Mouse (Mus musculus) neural tube, embryonic 14.5 days (tissue): ENCODE measurements at regions not wholly inside any gene's neighbourhood (a gene's known extent, or its start where the extent isn't known, plus 50 kb on each side); places are given as distances from the start of the nearest gene placed in this dataset.
A peak's percentile ranks its signal among the peaks of the same experiment; 100 is the strongest.

Source experiments
- ATAC-seq: fragments of 200-750 bp; cut with Nextera tagmentation; 2 replicates; pipeline ENCODE4 v1.8.0; 2017; ENCODE audit warnings: low read depth, mild to moderate bottlenecking, moderate TSS enrichment, moderate library complexity
- H3K27ac ChIP-seq: fragments of 300-500 bp; sonication (generic); 2 replicates; pipeline ENCODE4 v1.5.1; 2014; ENCODE audit warnings: low read depth, mild to moderate bottlenecking, control low read depth, low read length, moderate library complexity, mixed read lengths
- H3K27me3 ChIP-seq: fragments of 300-500 bp; sonication (generic); 2 replicates; pipeline ENCODE4 v1.6.1; 2014; ENCODE audit warnings: low read length; ENCODE audit not compliant: control insufficient read depth, insufficient read depth
- H3K36me3 ChIP-seq: fragments of 300-500 bp; sonication (generic); 2 replicates; pipeline ENCODE4 v1.6.1; 2014; ENCODE audit warnings: low read length, mixed read lengths; ENCODE audit not compliant: control insufficient read depth, insufficient read depth
- H3K4me1 ChIP-seq: fragments of 300-500 bp; sonication (generic); 2 replicates; pipeline ENCODE4 v1.6.1; 2014; ENCODE audit warnings: low read length; ENCODE audit not compliant: control insufficient read depth, insufficient read depth
- H3K4me2 ChIP-seq: fragments of 300-500 bp; sonication (generic); 2 replicates; pipeline ENCODE4 v1.6.1; 2014; ENCODE audit warnings: mild to moderate bottlenecking, low read depth, low read length, control low read depth
- H3K4me3 ChIP-seq: fragments of 300-500 bp; sonication (generic); 2 replicates; pipeline ENCODE4 v1.5.1; 2014; ENCODE audit warnings: low read depth, low read length, control low read depth, mixed read lengths
- H3K9ac ChIP-seq: fragments of 300-500 bp; sonication (generic); replicated peaks from 2 replicates; pipeline ENCODE4 v1.6.1; 2014; ENCODE audit warnings: low read depth, mild to moderate bottlenecking, control low read depth, low read length, mixed read lengths
- H3K9me3 ChIP-seq: fragments of 300-500 bp; sonication (generic); 2 replicates; pipeline ENCODE4 v1.6.1; 2016; ENCODE audit warnings: low read length; ENCODE audit not compliant: control insufficient read depth
- WGBS: fragments of 180-500 bp; shearing (Covaris S2); extraction: QIAGEN DNeasy Blood & Tissue Kit; methylation state at CpG from one replicate; pipeline ENCODE4 v1.1.7; 2014; 5-methylcytosine and 5-hydroxymethylcytosine counted together

GRCm38 (mm10) chr11:114468394-114468793 is 199.9 kb upstream of the Rpl38 start:
- peak; percentile 47; the same call in 1 of the 2 replicates for ATAC-seq

GRCm38 (mm10) chr11:114467803-114468202 is 200.5 kb upstream of the Rpl38 start:
- peak; percentile 74 for ATAC-seq
- Histone ChIP-seq H3K27me3 (no peaks in the 10 kb centered on the region), H3K9me3 (no peaks in the 10 kb centered on the region), H3K27ac (peak overlapping the region; percentile 72), H3K9ac (no peak overlapping the region), H3K4me2 (no peak overlapping the region), H3K4me3 (no peak overlapping the region), H3K36me3 (no peaks in the 10 kb centered on the region), H3K4me1 (peaks cover 43% of the 10 kb centered on the region)
- WGBS: 5% methylated on average over 8 of the region's 8 CpGs

More at GRCm38 (mm10) chr11:114468394-114468793, 199.9 kb upstream of the Rpl38 start:
- Histone ChIP-seq H3K36me3 (no peaks in the 10 kb centered on the region), H3K4me2 (no peak overlapping the region), H3K9ac (no peak overlapping the region), H3K27me3 (no peaks in the 10 kb centered on the region), H3K9me3 (no peaks in the 10 kb centered on the region), H3K27ac (peak overlapping the region; percentile 72), H3K4me1 (peaks cover 45% of the 10 kb centered on the region), H3K4me3 (no peak overlapping the region)
- WGBS: 2% methylated on average over 8 of the region's 8 CpGs

- H3K4me2 ChIP-seq: no peak overlapping the region
These were observed 202.8 kb upstream of the Rpl38 start for GRCm38 (mm10) chr11:114465486-114465885.

DNA sequence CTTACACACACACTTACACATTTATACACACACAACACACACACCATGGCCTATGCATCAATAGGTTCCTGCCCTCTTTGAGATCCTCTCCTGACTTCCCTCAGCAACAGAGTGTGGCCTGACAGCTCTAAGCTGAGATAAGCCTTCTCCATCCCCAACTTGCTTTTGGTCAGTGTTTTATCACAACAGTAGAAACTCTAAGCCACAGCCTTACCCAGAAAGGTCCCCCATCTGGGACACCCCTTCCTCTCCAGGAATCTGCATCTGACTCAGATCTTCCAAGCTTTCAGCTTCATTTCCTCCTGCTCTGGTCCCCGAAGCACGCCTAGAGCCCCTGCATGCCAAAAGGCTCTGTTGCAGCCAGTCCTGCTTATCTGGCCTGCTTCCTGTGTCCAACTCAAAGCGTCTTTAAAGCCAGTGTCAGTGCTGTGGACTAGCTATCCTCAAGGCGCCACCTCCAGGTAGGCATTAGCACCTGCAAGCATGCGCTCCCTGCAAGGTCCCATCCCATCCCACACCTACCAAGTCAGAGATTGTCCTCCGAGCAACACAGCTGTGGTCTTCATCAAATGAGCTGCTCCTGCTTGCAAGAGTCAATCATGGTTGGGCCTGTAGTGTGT is 205.5 kb upstream of the Rpl38 start:
- no peaks in the 10 kb centered on the region for H3K36me3 ChIP-seq
- H3K27ac ChIP-seq: no peak overlapping the region
- no peaks in the 10 kb centered on the region for H3K9me3 ChIP-seq
- H3K4me3 ChIP-seq: no peak overlapping the region
- ATAC-seq: no peak
- H3K27me3 ChIP-seq: no peaks in the 10 kb centered on the region
- no peak overlapping the region for H3K4me2 ChIP-seq
- no peak overlapping the region for H3K9ac ChIP-seq
- WGBS: 34% methylated on average over 6 of the region's 6 CpGs
- peaks cover 28% of the 10 kb centered on the region for H3K4me1 ChIP-seq

More at GRCm38 (mm10) chr11:114465486-114465885, 202.8 kb upstream of the Rpl38 start:
- no peak overlapping the region for H3K4me3 ChIP-seq
- H3K9me3 ChIP-seq: no peaks in the 10 kb centered on the region
- H3K9ac ChIP-seq: no peak overlapping the region
- no peak for ATAC-seq
- no peaks in the 10 kb centered on the region for H3K27me3 ChIP-seq
- no peaks in the 10 kb centered on the region for H3K36me3 ChIP-seq
- peaks cover 39% of the 10 kb centered on the region for H3K4me1 ChIP-seq
- WGBS: 27% methylated on average over 5 of the region's 5 CpGs
- peak overlapping the region; percentile 68 for H3K27ac ChIP-seq

- Histone ChIP-seq H3K27ac (no peak overlapping the region), H3K9ac (no peak overlapping the region), H3K36me3 (no peaks in the 10 kb centered on the region), H3K4me1 (no peaks in the 10 kb centered on the region), H3K4me2 (no peak overlapping the region), H3K4me3 (no peak overlapping the region), H3K27me3 (no peaks in the 10 kb centered on the region), H3K9me3 (no peaks in the 10 kb centered on the region)
- 53% methylated on average over 12 of the region's 12 CpGs for WGBS
- ATAC-seq: no peak
These were observed 213.4 kb upstream of the Rpl38 start for GRCm38 (mm10) chr11:114454876-114455330.

DNA sequence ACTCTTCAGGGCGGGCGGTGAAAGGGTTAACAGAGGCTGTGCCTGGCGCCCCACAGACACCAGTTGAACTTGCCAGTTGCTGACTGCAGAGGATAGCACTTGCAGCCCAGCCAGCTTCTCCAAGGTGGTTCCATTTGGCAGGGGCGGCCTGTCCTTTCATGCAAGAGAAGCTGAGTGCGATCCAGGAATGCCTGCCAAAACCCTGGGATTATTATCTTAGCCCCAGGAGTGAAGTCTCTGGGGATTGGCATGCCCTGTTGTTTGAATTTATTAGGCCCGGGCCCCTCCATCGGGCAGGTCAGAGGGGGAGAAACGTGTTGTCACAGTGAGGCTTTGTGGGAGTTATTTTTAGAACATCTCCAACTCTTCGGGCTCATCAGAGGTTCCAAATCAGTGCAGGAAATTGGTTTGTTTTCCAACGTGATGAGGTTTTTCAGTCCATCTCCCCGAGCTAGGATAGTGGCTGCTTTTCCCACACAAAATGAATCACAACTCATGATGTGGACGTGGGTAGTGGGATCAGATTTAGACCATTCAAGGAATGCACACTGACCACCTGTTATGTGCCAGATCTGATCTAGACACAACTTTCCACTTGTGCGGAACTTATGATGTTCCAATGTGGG is 219.4 kb upstream of the Rpl38 start:
- no peaks in the 10 kb centered on the region for H3K9me3 ChIP-seq
- no peak overlapping the region for H3K4me3 ChIP-seq
- H3K27ac ChIP-seq: no peak overlapping the region
- H3K27me3 ChIP-seq: no peaks in the 10 kb centered on the region
- peaks cover 23% of the 10 kb centered on the region; the same call in 1 of the 2 replicates for H3K4me1 ChIP-seq
- no peak overlapping the region for H3K9ac ChIP-seq
- peak; percentile 20; the same call in 1 of the 2 replicates for ATAC-seq
- no peak overlapping the region for H3K4me2 ChIP-seq
- no peaks in the 10 kb centered on the region for H3K36me3 ChIP-seq
- 40% methylated on average over 13 of the region's 13 CpGs for WGBS

DNA sequence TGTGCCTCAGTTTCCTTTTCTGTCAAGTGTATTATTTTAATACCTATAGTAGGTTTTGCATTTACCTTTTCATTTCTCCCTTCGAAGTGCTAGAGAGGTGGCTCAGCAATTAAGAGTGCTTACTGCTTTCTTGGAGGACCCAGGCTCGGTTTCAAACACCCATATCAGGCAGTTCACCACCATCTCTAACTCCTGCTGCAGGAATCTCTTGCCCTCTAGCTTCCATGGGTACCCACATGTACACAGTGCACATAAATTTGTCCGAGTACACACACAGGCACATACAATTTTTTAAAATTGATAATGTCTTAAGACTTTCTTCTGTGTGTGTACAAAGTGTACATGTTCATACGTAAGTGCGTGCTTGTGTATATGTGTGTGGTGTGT is 220.9 kb upstream of the Rpl38 start:
- H3K27me3 ChIP-seq: no peaks in the 10 kb centered on the region
- H3K9ac ChIP-seq: no peak overlapping the region; the same call in 1 of the 2 replicates
- no peak overlapping the region for H3K27ac ChIP-seq
- no peak for ATAC-seq
- H3K4me1 ChIP-seq: peaks cover 23% of the 10 kb centered on the region; the same call in 1 of the 2 replicates
- no peaks in the 10 kb centered on the region for H3K36me3 ChIP-seq
- H3K9me3 ChIP-seq: no peaks in the 10 kb centered on the region
- no peak overlapping the region for H3K4me3 ChIP-seq
- WGBS: 87% methylated on average over 5 of the region's 5 CpGs
- no peak overlapping the region for H3K4me2 ChIP-seq

DNA sequence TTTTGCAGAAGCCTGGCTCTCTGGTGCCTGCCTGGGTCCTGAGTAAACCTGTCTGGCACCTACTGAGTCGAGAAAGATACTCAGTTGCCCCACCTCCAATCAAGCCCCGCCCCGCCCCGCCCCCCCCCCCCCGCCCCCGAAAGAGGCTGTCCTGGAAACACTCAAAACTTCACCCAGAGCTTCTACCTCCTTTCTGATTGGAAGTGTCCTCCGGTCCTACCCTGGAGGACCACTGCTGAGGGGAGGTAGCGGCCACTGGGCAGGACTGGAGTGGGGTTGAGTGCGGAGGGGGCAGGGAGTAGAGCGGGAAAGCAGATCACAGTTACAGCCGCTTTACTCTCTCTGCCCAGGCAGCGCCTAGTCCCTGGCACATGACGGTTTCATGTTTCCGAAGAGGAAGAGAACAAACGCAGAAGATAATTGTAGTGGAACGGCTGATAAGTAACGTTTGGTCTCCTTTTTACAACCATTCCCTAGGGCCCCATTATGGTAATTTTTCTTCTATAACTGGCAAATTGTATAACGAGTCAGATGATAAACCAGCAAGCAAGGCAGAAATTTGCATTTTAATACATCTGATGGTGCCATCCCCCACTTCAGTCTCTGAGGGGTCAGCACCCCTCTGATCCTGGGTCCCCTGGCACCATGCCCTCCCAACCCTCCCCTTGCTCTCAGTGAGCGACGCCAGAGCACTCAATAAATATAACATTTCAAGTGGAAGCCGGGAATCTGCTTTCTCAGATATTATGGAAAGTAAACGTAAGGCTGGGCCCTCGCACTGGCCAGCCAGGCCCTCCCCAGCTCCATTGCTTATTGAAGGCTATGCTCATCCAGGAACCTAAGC is 221.5 kb upstream of the Rpl38 start:
- H3K4me2 ChIP-seq: peak overlapping the region; percentile 35
- peak overlapping the region; percentile 55; the same call in 1 of the 2 replicates for H3K27ac ChIP-seq
- no peak for ATAC-seq
- no peaks in the 10 kb centered on the region for H3K36me3 ChIP-seq
- no peaks in the 10 kb centered on the region for H3K27me3 ChIP-seq
- H3K9me3 ChIP-seq: no peaks in the 10 kb centered on the region
- peaks cover 23% of the 10 kb centered on the region; the same call in 1 of the 2 replicates for H3K4me1 ChIP-seq
- H3K4me3 ChIP-seq: peak overlapping the region; percentile 12; the same call in 1 of the 2 replicates
- WGBS: 4% methylated on average over 19 of the region's 23 CpGs
- H3K9ac ChIP-seq: no peak overlapping the region; the same call in 1 of the 2 replicates
